Mouse (Mus musculus) cortical plate, adult 2 months (tissue): ENCODE data around the gene Bend6. TPM values are rescaled to one million over a fixed set of nuclear protein-coding genes. Genes with fewer than 3 reads are reported as not detected.
A peak's percentile ranks its signal among the peaks of the same experiment; 100 is the strongest.

Experiments used
- H3K27ac ChIP-seq: fragments of 200-500 bp; 2 replicates; pipeline ENCODE4 v1.5.1; 2012; ENCODE audit warnings: low read length, control low read depth, inconsistent platforms; ENCODE audit not compliant: insufficient read depth
- H3K4me1 ChIP-seq: fragments of 200-500 bp; 2 replicates; pipeline ENCODE4 v1.6.1; 2011; ENCODE audit warnings: low read length; ENCODE audit not compliant: control insufficient read depth, insufficient read depth
- H3K4me3 ChIP-seq: fragments of 200-500 bp; 2 replicates; pipeline ENCODE4 v1.5.1; 2011; ENCODE audit warnings: mild to moderate bottlenecking, low read length, control low read depth; ENCODE audit not compliant: insufficient read depth
- CTCF ChIP-seq: fragments of 200-500 bp; IDR thresholded peaks from 2 replicates; pipeline ENCODE4 v1.5.1; 2011; ENCODE audit warnings: mild to moderate bottlenecking, control low read depth, low read length; ENCODE audit not compliant: insufficient read depth; ENCODE audit errors: extremely low read depth
- POLR2A ChIP-seq: fragments of 200-500 bp; IDR thresholded peaks from 2 replicates; pipeline ENCODE4 v1.6.1; 2011; ENCODE audit warnings: mild to moderate bottlenecking, low read length, control low read depth; ENCODE audit not compliant: insufficient read depth; ENCODE audit errors: extremely low read depth
- polyA plus RNA-seq: library from polyadenylated mRNA; depleted of rRNA; stranded (reverse); fragments of >200 nt; gene quantifications from 2 replicates; pipeline ENCODE4 v1.2.3, GENCODE M21; 2012; rRNA removed

The Bend6 gene
- polyA plus RNA-seq = 146 and 157 TPM in 2 replicates

DNA sequence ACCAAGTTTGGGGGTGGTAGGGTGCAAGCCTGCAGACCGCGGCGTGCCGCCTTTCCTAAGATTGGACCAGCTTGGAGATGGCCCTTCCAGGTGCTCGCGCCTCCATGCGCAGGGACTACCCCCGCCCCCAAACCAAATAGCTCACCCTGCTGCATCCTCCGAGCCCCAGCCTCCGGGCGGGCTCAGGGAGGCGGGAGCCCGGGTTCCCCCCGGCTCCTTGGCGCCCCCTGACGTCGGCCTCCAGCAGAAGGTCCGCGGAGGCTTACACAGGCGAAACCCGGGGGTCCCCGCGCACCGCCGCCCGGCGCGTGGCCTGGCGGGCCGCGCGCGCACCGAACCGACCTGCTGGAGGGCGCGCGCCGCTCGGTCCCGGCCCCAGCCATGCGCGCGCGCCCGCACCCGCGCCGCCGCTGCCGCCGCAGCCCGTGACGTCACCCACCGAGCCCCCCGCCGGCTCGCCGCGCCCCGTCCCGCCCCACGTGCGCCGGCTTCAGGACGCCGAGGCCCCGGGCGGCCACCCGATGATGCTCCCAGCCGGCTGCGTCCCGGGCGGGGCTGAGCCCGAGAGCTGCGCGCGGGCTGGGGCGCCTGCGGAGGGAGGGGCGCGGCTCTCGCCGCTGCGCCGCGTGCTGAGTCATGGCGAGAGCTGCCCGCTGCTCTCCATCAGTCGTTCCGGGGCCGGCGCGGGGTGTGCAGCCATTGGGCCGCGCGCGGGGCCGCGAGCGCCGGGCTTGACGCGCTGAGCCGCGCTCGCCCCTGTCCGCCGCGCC, at the start of gene Bend6:
Gene Bend6, minus strand, starts transcription at position 396 of the 770 bp plus-strand sequence.
- TF ChIP-seq POLR2A = 0 out of 2 replicates have a peak, but pooled peaks have one; percentile 19
- TF ChIP-seq CTCF = no peak
- H3K4me3 ChIP-seq = peak within 1 kb of the TSS; percentile 87
- peaks cover 1% of the 10 kb centered on the region; the same call in 1 of the 2 replicates for H3K4me1 ChIP-seq
- H3K27ac ChIP-seq = peak within 1 kb of the TSS; percentile 61; the same call in 1 of the 2 replicates

DNA sequence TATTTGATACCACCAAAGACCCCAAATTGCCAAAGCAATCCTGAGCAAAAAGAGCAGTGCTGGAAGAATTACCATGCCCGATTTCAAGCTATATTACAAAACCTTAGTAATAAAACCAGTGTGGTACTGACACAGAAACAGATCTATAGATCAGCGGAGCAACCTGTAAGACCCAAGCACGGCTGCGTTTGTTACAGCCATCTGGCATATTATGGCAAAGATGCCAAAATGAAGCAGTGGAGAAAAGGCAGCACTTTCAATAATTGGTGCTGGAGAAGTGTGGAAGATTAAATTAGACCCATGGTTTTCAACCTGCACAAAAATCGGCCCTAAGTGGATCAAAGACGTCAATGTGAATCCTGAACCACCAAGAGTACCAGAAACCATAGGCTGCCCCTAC, 48.0 kb upstream of the Bend6 start:
- H3K27ac ChIP-seq = no peak overlapping the region
- no peak overlapping the region for H3K4me3 ChIP-seq
- no peaks in the 10 kb centered on the region for H3K4me1 ChIP-seq
- no peak for TF ChIP-seq CTCF
- TF ChIP-seq POLR2A = no peak

DNA sequence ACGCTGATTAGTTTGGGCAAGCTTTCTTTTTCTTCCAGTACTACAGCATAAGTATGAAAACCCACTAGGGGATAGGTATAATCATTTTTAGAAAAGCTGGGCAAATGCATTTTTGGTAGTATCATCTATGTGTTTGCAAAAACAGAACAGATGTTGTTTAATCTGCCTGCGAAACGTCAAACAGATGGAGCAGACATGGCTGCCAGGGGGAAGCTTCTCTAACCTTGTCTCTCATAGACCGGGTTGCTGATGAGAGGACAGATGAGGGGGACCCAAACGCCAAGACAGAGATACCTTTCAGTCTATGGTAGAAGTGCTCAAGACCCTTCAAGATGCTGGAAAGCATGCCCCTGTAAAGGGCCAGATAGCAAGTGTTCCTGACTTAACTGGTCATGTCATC, 40.9 kb upstream of the Bend6 start:
- Histone ChIP-seq H3K4me3 (no peak overlapping the region), H3K4me1 (peaks cover 4% of the 10 kb centered on the region), H3K27ac (no peak overlapping the region)
- TF ChIP-seq CTCF (no peak), POLR2A (no peak)

DNA sequence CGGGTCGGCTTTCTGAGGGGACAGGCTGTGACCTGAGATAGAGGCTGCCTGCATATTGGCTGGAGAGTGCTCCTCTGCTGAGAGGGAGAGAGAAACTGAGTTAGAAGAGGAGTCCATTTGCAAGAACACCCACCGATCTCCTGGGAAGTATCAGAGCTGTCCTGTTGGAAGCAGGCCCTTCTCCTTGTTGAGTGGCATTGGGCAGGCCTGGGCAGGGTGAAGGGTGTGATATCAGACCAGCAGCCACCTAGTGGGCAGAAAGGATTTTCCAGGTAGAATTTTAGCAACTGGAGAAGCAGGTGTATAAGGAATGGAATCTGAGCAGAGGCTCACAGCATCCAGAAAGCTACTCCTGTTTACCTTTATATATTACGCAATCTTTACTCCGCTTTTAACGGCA, 40.2 kb upstream of the Bend6 start:
- no peak for TF ChIP-seq POLR2A
- Histone ChIP-seq H3K27ac (0 out of 2 replicates have a peak overlapping the region, but pooled peaks have one; percentile 22), H3K4me1 (peaks cover 4% of the 10 kb centered on the region), H3K4me3 (no peak overlapping the region)

DNA sequence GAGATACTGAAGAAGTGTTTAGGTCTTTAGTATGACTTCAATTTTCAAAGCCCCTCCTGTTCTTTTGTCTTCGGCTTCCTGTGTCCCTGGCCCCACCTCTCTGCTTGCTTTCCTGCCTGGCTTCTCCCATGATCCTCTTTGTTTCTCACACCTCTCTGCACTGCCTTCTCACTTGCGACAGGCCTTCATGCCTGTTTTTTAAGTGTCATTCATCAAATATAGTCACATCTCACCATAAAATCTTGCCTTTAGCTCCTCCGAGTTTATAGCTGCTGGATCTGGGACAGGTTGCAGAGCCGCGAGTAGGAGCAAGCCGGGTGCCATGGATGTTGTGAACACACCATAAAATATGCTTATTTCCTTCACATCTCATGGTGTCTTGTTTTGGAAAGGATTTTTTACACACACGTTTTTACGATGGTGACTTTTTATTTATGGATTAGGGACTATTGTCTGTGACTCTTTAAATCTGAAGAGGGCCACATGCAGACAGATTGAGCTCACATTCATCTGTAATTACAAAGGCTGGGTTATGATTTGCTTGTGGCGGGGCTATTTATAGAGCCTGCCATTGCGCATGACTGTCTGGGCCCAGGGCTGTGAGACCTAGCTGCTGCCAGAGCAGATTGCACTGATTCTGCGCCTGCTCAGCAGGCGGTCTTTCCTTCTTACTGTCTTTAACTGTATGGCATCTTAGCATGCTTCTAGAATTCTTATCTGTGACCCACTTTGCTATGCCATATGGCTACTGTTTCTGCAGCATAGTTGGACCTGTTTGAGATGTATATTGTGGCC, 39.2 kb upstream of the Bend6 start:
- H3K27ac ChIP-seq = peak overlapping the region; percentile 83
- H3K4me3 ChIP-seq = no peak overlapping the region
- peaks cover 4% of the 10 kb centered on the region for H3K4me1 ChIP-seq
- TF ChIP-seq CTCF (no peak), POLR2A (0 out of 2 replicates have a peak, but pooled peaks have one; percentile 26)

DNA sequence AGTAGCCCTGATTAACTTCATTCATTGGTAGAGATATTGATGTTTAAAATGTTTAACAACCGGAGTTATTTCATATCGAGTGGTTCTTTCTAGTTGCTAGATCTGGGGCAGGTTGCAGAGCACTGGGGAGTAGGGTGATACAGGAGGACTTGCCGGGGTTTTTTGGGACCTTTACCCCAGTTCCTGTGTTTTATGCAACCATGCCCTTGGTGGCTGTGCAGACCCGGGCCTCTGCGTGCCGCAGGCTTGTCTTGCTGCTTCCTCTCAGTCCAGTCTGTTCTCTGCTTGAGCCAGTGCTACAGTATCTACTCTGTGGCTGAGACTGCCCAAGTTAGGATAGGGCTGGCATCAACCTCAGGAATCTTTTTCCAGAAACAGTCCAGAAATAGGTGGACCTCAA, 38.1 kb upstream of the Bend6 start:
- Histone ChIP-seq H3K4me1 (peaks cover 5% of the 10 kb centered on the region), H3K27ac (no peak overlapping the region), H3K4me3 (no peak overlapping the region)
- TF ChIP-seq CTCF (no peak), POLR2A (no peak)

DNA sequence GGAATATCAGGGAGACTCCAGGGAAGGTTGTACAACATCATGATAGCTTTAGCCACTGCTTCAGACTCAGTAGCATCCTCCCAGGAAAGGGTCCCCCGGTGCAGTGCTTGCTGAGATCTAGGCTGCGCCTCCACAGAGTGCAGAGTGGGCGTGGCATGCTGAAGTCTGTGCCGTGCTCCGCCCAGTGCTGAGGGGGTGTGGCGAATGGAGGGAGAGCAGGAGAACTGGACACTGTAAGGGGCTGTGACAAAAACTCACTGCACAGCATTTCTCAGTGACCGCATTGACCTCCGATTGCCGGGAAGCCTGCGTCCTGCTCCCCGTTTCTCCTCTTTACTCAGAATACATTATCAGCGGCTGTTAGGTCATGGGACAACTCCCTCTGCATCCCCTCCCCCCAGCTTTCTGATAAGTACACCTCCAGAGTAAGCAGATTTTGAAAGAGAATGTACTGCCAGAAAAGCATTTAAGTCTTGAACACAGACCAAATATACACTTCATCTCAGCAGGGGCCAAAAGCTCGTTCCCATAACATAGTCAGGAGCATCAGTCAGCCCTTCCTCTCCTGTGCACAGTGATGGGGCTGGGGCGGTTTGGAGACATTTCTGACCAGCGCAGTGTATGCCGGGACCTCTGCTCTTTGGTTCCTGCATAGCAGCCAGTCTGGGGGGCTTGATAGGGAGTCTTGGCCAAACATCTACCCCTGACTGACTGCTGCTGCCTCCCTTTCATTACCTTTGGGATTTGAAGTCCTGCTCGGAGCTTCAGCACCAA, 37.5 kb upstream of the Bend6 start:
- Histone ChIP-seq H3K4me1 (peaks cover 7% of the 10 kb centered on the region), H3K27ac (no peak overlapping the region), H3K4me3 (no peak overlapping the region)
- TF ChIP-seq POLR2A (no peak), CTCF (no peak)

DNA sequence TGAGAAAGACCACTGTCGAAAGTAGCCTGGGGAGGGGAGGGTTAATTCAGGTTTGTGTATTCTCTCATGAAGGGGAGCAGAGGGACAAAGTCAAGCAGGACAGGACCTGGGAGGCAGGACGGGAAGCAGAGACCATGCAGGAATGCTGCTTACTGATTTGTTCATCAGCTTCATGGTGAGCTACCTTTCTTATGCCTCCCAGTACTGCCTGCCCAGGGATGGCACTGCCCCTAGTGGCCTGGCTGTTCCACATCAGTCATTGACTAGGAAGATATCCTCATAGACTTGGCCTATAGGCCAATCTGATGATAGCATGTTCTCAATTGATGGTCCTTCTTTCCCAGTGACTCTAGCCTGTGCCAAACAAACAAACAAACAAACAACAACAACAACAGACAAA, 36.3 kb upstream of the Bend6 start:
- Histone ChIP-seq H3K4me3 (no peak overlapping the region), H3K4me1 (peaks cover 9% of the 10 kb centered on the region), H3K27ac (no peak overlapping the region)
- TF ChIP-seq CTCF = no peak

DNA sequence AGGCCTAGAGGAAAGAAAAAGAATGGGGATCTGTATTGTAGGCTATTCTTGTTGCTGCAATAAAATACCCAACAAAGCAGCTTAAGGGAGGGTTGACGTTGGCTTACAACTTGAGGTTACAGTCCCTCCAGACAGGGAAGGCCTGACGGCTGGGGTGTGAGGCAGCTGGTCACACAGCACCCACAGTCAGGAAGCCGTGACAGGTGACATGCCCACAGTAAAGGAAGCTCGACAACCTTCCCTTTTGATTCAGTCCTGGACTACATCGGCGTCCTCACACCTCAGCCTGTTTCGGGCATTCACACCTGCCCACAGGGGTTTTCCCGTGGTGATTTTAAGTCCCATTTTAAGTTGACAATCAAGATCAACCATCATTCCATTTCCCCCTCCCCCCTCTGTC, 35.0 kb upstream of the Bend6 start:
- Histone ChIP-seq H3K27ac (no peak overlapping the region), H3K4me3 (no peak overlapping the region), H3K4me1 (peaks cover 9% of the 10 kb centered on the region)
- no peak for TF ChIP-seq POLR2A
- TF ChIP-seq CTCF = no peak
